Mouse (Mus musculus) thymus, postnatal 36 days (tissue): ENCODE data around the gene Jak1.

ENCODE experiments used
- DNase-seq, 2 experiments: peaks; one replicate each; pipeline ENCODE4 v3.0.0; 2022; ENCODE audit warnings: mixed read lengths in 2 of 2

Jak1 gene

GRCm38 (mm10) chr4:101238589-101238988, 26.5 kb downstream of the Jak1 start:
- no peak for DNase-seq

DNA sequence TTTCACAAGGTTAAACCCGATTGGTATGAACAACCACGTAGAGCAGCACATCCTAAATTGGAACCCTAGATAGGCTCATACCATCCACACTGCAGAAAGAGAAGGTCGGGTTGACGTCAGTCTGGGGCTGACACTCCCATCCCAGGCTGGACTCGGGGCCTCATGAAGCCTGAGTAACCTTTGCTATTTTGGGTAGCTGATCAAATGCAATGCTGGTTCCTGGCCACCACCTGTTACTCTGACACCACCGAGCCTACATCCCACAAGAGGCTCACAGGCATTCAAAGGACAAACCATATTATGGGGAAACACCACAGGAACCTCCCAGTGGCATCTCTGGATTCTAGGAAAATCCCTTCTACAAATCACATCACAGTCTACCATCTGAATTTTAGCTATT, 28.3 kb downstream of the Jak1 start:
- no peak for DNase-seq

DNA sequence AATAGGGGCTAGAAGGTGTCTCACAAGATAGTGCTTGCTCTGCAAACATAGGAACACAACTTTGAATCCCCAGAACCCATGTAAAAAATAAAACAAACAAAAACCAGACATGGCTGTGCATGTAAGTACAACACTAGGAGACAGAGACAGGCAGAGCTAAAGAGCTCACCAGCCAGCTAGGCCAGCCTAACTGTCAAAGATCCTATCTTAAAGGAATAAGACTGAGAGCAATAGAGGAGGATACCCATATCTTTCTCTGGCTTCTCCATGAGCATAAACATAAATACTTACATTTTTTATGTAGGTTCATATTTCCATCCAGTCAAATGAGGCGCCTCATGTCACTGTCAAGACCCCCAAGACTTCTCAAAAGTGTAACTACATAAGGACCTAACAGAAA, 29.1 kb downstream of the Jak1 start:
- no peak for DNase-seq

GRCm38 (mm10) chr4:101234753-101235152, 30.3 kb downstream of the Jak1 start:
- no peak for DNase-seq

GRCm38 (mm10) chr4:101234332-101234731, 30.8 kb downstream of the Jak1 start:
- DNase-seq = no peak

DNA sequence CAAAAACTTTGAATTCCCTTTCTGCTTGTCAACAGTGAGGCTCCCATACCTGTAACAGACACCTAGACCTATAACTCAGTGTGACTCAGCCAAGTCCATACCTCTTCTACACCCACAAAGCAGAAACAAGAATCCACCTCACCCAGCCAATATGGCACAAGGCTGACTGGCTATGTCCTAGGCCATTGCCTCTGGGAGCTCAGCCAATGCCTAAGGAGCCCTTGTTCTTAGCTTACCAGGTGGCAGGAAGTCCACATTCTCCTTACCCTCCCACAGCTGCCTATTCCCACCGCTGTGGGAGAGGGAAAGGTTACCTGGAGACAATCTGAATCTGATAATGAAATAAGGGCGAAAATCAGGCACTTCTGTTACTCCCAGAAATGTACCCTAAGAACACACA, 34.5 kb downstream of the Jak1 start:
- no peak for DNase-seq

- DNase-seq = no peak
Observed at GRCm38 (mm10) chr4:101227398-101227797, 37.7 kb downstream of the Jak1 start.

- no peak for DNase-seq
Observed at GRCm38 (mm10) chr4:101225984-101226383, 39.1 kb downstream of the Jak1 start.

DNA sequence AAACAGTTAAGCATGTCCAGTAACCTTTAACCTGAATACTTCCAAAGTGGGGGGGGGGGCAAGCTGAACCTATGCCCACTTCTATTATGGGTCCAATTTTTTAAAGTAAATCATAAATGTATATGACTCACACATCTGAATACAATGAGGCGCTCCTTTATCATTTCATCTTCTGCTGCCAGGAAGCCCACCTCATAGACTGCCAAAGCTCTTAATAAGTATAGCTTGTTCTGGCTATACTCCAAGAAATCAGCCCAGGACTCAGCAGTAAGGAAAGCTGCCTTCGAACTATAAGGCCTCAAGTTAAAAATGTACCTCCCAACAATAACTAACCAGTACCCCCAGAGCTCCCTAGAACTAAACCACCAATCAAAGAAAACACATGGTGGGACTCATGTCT, 44.1 kb downstream of the Jak1 start:
- no peak for DNase-seq

DNA sequence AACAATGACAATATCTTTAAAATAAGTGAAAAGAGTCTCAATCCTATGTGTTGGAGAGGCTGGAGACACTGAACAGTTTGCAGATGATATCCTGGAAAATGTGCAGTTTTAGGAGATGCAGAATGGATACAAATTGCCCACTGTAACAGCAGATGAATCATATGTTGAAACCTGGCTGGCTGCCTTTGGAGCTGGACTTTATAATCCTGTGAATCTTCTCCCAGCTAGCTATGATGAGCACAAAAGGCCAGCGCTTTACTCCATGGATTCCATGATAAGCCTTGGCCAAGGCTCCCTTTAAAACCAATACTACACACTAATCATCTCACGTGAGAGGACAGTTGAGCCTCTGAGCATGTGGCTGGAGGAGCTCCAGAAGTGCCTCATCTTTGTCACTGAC, 45.2 kb downstream of the Jak1 start:
- DNase-seq = no peak

DNA sequence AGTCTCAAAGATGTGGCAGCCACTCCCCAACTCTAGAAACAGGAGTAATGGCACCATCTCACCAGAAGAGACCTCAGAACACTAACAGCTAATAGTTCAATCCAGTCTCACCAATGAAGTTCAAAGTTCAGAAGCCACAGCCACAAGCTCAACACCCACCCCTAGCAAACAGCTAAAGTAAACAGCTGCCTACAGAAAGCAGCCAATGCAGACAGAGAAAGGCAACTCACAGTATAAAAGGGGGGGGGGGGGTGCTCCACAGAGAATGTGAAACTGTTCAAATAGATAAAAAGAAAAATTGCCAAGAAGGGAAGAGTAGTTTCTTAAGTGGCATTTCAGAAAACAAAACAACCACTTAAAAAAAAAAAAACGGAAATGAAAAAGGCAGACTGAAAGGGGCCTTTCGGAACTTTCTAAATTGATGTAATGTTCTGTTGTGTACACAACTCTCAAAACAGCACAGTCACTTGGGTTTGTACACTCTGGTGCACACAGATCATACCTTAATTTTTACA, 48.0 kb downstream of the Jak1 start:
- no peak for DNase-seq

DNA sequence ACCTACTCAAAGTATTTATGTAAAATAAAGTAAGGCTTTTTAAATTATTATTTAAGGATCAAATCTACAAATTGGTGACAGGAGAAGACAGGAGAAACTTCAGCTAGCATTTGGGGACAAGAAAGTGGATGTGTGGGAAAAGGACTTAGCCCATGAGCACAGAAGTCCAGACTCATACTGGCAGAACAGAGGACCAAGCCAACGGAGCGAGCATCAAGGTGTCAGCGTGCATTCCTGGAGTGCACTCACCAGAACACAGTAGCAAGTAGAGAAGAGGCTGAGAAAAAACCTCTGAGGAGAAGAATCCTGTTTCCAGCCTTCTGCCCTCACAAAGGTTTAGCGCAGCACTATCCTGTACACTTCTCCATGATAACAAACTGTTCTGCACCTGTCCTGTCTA, 48.8 kb downstream of the Jak1 start:
- DNase-seq = no peak

GRCm38 (mm10) chr4:101213477-101213876, 51.6 kb downstream of the Jak1 start:
- DNase-seq = no peak

GRCm38 (mm10) chr4:101207492-101207891, 57.6 kb downstream of the Jak1 start:
- no peak for DNase-seq

DNA sequence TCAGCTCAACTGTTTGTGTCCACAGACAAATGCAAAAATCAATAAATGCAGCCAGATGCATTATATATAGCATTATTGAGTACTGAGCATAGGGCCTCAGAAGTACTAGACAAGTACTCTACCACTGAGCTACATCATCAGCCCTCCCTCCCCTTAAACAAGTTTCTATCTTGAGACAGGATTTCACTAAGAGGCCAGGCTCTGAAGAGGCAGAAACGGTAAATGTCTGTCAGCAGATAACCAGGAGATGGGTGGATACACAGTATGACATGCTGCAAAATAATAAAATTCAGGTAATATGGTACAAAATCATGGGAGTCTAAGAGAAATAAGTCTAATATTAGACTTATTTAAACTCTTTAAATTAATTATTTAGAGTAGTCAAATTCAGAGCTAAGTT, 61.6 kb downstream of the Jak1 start:
- DNase-seq = no peak

DNA sequence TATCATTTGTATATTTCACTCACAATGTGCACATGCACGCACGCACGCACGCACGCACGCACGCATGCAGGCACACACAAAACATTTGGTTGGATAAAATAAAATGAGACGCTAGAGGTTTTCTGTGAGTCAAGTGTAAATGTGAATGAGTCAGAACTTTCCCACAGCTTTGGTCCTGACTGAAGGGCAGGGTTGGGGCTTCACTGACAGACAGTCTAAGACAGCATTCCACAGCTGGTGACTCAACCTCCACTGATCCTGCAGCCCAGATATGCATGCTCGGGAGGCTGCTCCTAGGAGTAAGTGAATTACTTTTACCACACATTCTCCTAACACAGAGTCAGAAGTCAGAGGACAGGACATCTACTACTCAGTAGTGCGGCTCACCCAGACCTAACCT, 62.5 kb downstream of the Jak1 start:
- DNase-seq = no peak

DNA sequence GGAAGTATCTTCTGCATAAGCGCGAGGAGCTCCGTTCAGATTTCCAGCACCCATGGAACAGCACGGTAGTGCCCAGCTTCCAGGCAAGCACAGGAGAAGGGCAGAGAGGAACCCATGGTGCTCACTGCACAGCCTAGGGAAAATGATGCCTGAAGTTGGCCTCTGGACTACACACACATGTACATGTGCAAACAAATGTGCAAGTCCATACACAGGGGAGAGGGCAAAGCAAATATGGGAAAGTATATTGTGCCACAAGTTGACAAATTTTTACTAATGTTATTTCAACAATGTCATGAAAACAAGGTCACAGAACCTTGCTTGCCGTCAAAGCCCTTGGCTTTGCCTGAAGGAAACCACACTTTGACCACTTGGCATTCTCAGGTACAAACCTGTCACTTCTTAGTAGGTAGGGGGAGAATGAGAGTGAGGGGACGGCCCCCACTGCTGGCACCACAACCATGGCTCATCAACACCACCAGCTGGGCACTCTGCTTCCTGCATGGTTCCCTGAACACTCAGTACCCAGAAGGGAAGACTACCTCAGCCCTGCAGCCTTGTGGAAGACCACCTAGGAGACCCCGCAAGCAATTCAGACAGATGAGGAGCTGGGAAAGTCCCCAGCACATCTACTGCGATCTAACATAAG, 65.5 kb downstream of the Jak1 start:
- peak; percentile 51 to 58 for DNase-seq

- DNase-seq = no peak
Observed at GRCm38 (mm10) chr4:101198333-101198732, 66.7 kb downstream of the Jak1 start.

DNA sequence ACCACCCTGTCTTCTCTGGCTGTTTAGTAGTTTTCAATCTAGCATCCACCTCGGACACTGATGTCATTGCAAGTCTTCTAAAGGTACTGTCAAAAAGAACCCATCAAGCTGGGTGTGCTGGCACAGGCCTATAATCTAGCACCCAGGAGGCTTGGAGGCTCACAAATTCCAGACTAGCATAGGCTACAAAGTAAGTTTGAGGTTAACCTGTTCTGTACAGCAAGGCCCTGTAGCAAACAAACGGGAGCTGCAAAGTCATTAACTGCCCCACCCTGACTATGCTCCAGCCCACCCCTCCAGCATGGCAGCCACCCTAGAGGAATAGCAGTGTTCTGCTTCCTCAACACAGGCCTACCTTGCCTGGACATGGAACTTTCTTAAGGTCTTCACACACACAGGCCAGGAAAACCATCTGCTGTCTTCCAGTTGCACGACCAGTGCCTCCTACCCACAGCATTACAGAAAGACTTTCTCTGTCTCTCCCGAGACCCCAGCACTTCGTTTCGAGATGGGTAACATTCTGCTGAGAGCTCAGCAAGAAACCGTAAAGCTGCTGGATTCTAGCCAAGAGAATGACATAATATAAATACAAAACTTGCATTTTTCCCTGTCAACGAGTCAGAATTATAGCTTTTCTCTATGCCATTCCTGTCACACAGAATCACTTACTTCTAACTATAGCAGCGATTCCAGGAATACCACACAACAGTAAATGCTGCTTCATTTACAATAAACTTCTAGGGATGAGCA, 67.5 kb downstream of the Jak1 start:
- DNase-seq = no peak

GRCm38 (mm10) chr4:101196407-101196806, 68.7 kb downstream of the Jak1 start:
- DNase-seq = no peak

- DNase-seq = no peak
Observed at GRCm38 (mm10) chr4:101194170-101194569, 70.9 kb downstream of the Jak1 start.

- no peak for DNase-seq
Observed at GRCm38 (mm10) chr4:101192241-101192976, 72.7 kb downstream of the Jak1 start.

DNA sequence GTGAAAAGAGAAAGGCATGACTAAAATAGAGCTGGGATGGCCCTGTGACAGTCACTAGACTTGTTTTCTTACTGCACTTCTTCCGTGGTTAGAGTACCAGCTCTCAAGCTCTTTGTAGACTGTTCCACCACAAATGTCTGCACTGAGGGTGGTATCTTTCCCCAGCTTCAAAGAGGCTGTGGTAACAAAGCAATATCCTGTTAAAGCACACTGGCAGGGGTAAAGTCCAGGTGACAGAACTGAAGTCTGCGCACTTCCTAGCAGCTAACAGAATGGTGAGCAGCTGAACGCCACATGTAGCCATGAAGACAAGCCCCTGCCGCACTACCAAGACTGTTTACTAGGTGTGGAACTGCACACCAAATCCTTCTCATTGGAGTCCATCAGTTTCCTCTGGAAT, 77.7 kb downstream of the Jak1 start:
- DNase-seq = peak; percentile 64 to 82

DNA sequence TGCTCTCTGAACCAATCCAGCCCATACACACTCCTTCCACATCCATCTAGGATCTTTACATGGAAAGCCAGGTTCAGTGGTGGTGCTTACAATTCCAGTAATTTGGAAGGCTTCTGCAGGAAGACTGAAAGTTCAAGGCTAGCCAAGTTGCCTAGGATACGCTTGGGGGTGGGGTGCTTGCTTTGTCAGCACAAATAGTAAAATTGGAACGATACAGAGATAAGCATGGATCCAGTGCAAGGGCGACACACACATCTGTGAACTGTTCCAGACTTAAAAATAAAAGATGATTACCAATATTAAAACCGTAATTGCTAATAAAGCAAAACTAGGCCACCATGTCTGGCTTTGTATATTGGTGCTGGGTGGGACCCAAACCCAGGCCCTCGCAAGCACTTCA, 78.5 kb downstream of the Jak1 start:
- no peak for DNase-seq
